Mouse (Mus musculus): Measurements from ENCODE around the gene C5ar2.

DNA sequence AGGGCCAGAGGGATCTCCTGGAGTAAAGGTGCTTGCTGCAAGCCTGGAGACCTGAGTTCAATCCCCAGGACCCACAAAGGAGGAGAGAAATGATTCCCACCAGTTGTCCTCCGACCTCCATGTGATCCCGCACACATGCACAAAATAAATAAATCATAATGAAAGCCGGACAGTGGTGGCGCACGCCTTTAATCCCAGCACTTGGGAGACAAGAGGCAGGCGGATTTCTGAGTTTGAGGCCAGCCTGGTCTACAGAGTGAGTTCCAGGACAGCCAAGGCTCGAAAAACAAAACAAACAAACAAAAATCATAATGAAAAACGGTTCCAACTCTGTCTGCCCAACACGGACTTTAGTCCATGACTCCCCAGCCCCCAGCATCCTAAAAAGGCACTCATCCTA, 41.0 kb upstream of the C5ar2 start:
- TF ChIP-seq CTCF (IDR thresholded peaks at IDR 0.05; ENCODE audit: insufficient read depth, low read depth, low read length) (no peak), POLR2A (IDR thresholded peaks at IDR 0.05; ENCODE audit: insufficient read depth, low read depth, low read length) (no peak)
